Mouse (Mus musculus): Measurements from ENCODE around the gene Krtap31-2.
A peak's percentile ranks its signal among the peaks of the same experiment; 100 is the strongest.

Gene Krtap31-2

DNA sequence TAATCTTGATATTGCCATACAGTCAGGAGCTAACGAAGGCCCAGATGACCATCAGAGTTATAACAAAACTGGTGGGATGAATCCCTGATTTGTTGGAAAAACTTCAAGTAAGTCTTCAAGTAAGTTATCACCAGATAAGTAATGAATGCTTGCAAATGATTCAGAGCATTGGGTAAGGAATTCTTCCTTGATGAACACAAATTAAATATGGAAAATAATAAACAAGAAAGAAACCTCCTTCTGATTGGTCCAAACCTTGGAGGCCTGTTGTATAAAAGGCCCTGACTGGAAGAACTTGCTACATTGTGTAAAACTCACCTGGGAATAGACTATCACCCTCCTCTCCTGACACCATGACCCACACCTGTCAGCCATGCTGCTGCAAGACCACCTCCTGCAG, at the start of gene Krtap31-2:
Krtap31-2 (plus strand) TSS at position 301 of the 400 bp plus-strand sequence.
- no peak for DNase-seq

DNA sequence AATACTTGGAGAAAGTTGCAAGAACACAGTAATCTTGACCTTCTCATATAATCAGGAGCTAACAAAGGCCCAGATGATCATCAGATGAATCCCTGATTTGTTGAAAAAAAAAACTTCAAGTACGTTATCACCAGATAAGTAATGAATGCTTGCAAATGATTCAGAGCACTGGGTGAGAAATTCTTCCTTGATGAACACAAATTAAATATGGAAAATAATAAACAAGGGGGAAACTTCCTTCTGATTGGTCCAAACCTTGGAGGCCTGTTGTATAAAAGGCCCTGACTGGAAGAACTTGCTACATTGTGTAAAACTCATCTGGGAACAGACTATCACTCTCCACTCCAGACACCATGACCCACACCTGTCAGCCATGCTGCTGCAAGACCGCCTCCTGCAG, 28.5 kb upstream of the Krtap31-2 start, which contains the start of gene Krtap31-1:
Krtap31-1 (plus strand) TSS at position 301 of the 400 bp plus-strand sequence.
- DNase-seq, result no peak

DNA sequence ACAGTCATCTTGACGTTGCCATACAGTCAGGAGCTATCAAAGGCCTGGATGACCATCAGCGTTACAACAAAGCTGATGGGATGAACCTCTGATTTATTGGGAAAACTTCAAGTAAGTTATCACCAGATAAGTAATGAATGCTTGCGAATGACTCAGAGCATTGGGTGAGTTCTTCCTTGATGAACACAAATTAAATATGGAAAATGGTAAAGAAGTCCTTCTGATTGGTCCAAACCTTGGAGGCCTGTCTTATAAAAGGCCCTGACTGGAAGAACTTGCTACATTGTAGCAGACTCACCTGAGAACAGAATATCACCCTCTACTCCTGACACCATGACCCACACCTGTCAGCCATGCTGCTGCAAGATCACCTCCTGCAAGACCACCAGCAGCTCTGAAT, 21.6 kb upstream of the Krtap31-2 start, which contains the start of gene Gm11565:
Gm11565 (plus strand) TSS at position 301 of the 400 bp plus-strand sequence.
- no peak for DNase-seq

- no peak for DNase-seq
Measured at GRCm38 (mm10) chr11:99937751-99938264, 1.7 kb downstream of the Krtap31-2 start.

- DNase-seq, result no peak
Measured at GRCm38 (mm10) chr11:99948175-99948574, 12.1 kb downstream of the Krtap31-2 start, which contains the start of gene Krtap9-5. TSS of gene Krtap9-5 (plus strand) at chr11:99948475.

GRCm38 (mm10) chr11:99964213-99964612, 28.1 kb downstream of the Krtap31-2 start:
- DNase-seq, result no peak

DNA sequence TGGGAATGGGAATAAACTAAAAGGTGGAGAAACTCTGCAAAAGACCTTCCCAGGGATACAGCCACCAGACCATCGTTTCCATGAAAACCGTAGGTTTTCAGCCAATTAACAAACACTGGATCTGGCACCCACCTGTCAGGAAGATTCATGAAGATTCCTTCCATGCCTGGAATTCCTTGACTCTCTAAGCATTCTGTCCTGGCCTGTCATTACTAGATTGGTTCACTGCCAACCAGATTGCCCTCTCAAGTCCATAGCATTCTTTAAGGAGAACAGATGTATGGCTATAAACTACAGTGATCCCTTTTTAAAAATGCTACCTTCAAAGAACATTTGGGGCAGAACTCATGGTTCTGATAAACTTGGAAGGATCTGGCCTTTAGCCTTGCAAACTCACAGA, 29.9 kb downstream of the Krtap31-2 start:
- DNase-seq, result no peak

- DNase-seq, result peak; percentile 61
Measured at GRCm38 (mm10) chr11:99978953-99979352, 42.9 kb downstream of the Krtap31-2 start, which contains the start of gene Krtap29-1. TSS of gene Krtap29-1 (minus strand) at chr11:99979053.

GRCm38 (mm10) chr11:99982731-99983130, 46.6 kb downstream of the Krtap31-2 start:
- peak; percentile 66 for DNase-seq

- DNase-seq, result peak; percentile 28
Measured at GRCm38 (mm10) chr11:99983442-99983841, 47.4 kb downstream of the Krtap31-2 start.

GRCm38 (mm10) chr11:99985291-99986092, 49.4 kb downstream of the Krtap31-2 start:
- DNase-seq, result peak; percentile 94

- DNase-seq, result no peak
Measured at GRCm38 (mm10) chr11:99986180-99986647, 50.1 kb downstream of the Krtap31-2 start, which contains the start of gene Krtap16-1. TSS of gene Krtap16-1 (minus strand) at chr11:99986597.

All from heart, adult 11 months (tissue).